Mouse (Mus musculus): ENCODE measurements around the gene Apoc1.
A peak's percentile ranks its signal among the peaks of the same experiment; 100 is the strongest.
"Not testable (repeated sequence)": the region's sequence is repeated elsewhere in the genome, so short reads cannot be mapped to it uniquely, and the experiment has no call there.

Gene Apoc1

DNA sequence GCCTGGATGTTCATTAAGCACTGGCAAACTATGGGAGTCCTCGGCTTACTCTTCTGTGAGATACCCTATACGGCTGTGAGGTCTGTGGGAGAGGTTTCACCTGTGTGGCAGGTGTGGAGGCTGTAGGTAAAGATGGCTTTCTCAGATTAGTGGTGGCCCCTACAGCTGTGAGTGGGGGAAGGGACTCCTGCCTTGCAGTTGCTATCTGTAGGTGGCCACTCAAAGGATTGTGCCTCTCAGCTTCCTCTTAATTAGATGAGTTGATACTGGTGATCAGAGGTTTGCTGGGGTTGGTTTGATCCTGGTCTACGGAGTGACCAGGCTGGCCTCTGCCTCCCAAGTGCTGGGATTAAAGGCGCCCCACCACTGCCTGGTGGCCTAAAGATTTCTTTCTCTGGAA is 12.0 kb upstream of the Apoc1 start:
- no peak for DNase-seq

DNA sequence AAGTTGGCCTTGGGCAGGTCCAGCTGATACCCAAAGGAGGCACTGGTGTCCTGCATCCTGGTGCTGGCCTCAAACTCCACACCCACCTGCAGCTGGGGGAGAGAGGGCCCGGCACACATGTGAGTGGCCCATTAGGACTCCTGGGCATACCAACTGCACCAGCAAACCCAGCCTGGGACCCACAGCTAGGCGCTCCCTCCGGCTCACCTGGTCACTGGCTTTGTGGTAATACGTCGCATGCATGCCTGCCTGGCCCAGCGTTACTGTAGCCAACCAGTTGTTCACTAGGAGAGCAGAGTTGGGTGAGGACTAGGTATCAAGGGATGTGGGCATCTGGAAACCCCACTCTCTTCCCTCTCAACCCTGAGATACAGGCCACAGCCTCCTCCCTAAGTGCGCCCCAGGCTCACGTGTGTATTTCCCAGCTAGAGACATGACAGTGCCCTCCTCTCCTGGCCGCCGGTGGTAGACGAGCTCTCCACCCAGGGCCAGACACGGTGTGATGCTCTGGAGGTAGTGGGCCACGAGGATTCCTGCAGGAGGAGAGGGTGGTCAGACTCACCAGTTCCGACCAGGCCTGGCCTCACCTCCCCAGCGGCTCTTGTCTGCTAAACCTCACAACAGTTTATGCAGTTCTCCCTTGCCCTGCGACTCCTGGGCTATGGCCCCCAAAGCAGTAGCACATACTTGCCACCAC is 10.5 kb upstream of the Apoc1 start:
- peak; percentile 93 for DNase-seq

DNA sequence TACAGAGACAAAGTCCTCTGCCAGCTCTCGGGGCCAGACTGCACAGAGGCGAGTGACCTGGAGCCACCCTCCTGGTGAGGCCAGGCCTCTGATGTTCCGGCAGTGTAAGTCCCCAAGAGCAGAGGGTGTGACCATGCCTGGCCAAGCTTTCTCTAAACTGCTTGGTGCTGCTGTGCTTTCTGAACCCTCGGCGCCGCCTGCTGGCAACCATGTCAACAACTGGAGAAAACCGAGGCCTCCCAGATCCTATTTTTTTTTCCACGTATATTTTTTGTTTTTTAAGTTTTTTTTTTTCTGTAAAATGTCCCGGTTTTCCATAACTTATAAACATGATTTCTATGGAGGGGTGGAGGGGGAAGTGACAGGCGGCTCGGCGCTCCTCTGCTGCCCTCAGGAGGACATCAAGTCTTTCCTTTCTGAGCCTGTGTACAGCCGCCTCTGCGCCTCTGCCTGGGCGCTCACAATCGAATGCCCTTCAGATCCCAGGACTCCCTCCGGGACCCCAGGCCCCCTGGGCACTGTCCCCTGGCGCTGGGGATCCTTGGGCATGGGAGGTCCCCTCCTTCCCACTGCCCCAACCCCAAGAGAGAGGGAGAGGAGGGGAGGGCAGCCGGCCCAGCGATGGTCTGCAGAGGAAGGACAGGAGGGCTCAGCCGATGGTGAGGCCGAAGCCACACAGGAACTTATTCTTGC is 8.8 kb upstream of the Apoc1 start:
- peak; percentile 98 for DNase-seq

DNA sequence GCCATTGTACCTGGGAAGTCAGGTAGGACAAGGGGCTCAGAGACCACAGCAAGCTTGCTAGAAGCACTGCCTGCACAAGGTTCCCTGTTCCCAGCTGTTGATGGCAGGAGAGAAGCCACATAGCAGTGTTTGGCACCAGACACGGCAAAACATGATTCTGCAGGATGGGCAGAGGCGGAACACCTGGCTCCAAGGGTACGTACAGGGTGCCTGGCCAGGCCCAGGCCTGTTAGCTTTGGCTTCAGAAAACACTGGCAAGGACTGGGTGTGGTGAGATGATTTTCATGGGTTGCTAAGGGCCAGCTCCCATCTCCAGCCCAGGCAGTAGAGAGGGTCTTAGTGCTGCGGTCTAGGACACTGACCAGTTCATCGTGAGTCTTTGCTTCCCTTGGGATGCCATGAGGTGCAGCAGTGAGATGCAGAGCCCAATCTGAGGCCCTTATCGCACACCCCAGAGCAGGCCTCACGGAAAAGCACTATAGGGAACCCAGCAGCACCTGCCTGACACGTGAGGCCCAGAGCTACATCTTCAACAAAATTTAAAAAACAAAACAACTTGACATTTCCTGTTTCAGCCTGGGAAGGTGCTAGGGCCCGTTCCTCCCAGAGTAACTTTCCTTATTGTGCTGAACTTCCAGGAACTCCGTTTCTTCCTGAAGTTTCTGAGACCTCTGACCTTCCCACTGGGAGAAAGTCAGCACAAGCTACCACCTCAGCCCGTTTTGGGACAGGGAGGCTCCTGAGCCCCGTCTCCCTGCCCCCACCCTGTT is 8.0 kb upstream of the Apoc1 start:
- peak; percentile 94 for DNase-seq

DNA sequence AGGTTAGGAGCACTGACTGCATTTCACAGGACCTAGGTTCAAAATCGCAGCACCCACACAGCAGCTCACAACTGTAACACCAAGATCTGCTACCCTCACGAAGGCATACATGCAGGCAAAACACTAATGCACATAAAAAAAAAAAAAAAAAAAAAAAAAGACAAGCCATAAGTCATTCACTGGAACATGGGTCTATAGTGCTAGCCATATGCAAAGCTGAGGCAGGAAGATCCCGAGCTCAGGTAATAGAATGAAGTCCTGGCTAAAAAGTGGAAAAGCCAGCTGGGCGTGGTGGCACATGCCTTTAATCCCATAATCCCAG is 7.3 kb upstream of the Apoc1 start:
- DNase-seq, result no peak

DNA sequence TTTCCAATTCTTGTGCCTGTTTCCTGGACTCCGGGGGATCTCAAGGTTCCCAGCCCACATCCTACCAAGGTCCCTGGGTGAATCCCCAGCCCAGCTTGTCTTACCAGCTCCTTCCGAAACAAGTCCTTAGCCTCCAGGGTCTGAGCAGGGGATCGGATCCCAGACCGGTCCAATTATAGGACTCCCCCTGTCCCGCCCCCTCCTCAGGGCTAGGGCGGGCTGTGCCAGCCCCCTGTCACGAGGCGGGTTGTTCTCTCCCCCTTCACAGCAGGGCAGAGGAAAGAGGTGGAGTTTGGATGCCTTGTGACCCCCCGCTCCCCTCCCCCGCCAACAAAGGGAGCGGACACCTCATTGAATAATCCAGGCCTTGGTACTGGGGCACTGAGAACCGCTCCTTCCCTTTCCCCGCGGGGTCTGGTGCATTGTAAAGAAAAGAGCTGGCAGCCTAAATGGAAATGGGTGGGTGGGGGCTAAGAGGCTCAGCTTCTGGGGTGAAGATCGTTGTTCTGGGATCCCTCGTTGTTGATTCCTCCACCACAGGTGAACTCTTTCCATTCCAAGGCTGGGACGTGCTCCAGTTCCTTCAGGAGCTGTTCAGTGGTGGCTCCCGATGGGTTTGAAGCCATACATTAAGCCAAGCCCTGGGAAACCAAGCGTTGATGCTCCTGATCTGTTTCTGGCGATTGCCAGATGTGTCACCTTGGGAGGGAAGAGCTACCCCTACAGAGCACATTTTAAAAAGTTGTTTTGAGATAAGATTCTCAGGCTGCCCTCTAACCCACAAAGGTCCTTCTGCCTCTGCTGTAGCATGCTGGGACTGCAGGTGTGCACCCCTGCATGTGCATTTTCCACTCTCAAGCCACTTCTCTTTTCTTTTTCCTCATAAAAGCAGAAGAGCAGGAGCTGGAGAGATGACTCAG is 6.7 kb upstream of the Apoc1 start, which contains the start of gene Apoe:
Apoe (minus strand) TSS at position 282 of the 920 bp plus-strand sequence.
- peak; percentile 99 for DNase-seq

DNA sequence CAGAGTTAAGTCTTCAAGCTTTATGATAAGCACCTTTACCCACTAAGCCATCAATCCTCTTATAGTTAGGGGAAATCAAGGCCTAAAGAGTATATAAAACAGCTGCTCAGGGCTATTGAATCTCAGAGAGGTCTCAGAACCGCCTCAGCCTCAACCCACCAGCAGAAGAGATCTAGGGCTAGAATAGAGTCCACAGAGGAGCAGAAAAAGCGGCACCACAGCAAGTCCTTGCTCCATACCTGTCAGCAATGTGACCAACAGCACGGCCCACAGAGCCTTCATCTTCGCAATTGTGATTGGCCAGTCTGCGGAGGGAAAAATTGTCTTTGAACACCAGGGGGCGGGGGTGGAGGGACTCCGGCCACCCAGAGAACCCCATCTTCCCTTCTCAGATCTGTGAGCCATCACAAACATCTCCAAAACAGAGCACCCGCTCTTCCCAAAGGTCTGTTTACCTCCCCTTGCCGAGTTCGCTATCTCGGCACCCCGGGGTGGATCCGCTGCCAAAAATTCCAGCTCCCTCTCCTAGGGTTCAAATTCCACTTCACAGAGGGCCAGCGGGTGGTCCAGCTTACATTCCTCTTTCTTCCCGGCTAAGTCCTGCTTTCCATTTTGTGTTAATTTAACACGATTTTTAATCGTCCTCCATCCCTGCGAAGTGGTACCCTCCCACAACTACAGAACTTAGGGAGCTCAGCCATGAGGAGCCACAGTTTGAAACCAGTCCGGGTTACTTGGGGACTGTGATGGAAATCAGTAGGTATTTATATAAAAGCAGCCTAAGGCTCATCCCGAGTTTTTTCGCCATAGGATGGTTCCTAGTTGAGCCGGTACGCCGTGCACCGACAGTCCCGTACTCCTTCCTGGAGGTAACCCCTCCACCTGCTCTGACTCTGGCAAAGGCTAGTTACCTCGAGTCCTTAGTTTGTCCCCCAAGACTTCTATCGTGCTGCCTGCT is 5.8 kb upstream of the Apoc1 start:
- peak; percentile 94 for DNase-seq

DNA sequence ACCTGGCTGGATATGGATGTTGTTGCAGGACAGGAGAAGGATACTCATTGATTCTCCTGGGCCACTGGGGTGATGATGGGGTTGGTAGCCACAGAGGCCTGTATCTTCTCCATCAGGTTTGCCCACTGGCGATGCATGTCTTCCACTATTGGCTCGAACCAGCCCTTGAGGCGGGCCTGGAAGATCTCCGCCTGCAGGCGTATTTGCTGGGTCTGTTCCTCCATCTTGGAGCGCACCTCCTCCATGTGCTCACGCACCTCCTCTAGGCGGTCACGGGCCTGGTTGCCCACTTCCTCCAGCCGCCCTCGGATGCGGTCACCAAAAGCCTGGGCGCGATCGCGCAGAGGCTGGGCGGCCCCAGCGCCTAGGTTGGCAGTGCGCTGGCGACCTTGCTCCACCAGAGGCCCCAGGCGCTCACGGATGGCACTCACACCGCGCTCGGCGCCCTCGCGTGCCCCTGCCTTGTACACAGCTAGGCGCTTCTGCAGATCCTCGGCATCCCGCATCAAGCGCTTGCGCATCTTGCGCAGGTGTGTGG is 3.9 kb upstream of the Apoc1 start:
- peak; percentile 91 for DNase-seq

DNA sequence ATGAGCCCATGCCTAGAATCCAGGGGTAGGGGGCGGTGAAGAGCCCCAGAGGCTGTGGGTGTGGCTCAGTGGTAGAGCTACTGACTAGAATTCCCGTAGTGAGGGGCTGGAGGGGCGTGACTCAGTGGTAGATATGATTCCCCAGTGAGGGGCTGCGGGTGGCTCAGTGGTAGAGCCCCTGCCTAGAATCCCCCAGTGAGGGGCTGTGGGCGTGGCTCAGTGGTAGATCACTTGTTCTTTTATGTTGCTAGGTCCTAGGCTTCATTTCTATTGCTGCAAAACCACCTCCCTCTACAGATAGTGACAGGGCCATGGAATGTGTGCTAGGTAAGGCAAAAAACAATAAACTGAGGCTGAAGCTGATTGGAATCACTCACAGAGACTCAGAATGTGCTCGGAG is 3.4 kb upstream of the Apoc1 start:
- no peak for DNase-seq

DNA sequence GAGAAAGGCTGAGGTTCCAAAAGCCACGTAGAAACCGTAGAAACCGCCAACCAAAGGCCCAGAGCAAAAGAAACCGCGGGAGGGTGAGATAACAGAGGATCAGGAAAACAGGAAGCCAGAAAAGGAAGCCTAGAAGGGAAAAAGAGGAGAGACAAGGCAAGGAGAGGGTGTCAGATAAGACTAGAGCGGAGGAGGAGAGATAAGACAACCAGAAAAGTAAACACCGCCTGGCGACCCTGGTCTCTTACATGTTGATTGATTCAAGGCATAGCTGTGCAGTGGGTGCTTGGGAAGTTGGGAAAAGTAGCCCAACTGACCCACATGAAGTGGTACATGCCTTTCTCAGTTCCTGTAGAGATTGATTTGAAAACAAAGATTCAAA is 2.7 kb upstream of the Apoc1 start:
- no peak for DNase-seq

DNA sequence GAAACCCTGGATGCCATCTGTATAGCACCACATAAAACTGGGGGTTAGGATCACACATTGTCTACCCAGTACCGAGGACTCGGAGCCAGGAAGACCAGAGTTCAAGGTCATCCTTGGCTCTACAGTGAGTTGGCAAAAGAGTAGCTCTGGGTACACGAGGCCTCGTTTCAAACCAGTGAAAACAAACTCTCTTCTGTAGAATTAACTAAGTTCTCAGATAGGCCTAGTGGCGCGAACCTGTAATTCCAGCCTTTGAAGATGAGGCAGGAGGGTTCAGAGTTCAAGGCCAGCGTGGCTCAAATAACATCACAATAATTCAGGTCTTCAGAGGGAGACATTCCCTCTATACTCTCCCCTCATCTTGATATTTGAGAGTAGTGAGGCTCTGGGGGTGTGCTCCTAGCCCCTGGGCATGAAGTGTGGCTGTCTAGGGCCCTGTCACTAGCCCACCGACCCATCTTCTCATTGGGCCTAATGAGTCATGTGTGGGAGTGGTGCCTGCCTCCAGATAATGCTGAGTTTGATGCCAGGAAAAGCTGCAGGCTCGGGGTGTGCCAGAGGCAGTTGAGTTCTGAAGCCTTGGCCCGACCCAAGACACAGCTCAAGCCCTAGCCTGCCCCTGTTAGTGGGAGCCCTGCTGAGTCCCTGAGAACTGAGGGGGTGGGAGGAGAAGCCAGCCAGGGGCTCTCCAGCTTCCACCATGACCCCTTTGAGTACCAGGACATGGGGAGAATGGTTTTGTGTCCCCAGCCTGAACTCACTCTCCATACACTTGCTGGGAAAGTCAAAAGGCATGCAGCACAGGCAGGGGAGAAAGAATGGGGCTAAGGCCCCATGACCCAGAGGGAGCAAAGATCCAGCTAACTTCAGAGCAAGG is 2.1 kb upstream of the Apoc1 start:
- peak; percentile 95 for DNase-seq

DNA sequence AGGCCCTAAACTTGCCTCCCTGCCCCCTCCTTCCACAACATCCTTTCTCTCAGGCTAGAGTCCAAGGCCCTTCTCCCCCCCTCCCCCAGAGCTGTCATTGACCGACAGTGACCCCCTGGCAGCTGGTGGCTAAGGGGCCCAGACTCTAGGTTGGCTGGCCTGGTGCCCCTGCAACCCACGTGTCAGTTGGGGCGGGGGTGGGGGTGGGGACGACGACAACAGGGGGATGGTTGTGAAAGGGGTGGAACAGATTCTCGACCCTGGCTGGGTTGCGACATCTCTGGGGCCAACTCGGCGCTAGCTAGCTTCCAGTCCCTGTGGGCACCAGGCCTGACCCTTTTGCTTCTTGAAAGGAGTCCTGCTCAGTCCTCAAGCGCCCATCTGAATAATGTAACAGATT is 961 bp upstream of the Apoc1 start:
- peak; percentile 98 for DNase-seq

DNA sequence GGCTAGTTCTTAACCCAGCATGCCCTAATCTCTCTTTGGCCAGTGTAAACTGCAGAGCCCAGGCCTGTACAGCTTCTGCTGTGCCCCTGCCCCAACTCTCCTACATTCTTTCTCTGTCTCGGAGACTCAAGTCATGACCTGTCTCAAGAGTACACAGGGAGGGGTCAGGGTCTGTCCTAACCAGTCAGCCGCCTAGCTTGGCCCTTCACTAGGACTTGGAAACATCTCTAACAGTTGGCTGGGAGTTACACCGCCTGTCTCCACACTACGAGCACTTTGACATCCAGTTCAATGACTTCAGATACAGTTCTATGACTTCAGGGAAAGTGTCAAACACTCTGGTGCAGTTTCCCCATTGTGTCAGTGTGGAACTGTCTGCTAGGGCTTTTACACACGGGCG is 1.0 kb downstream of the Apoc1 start:
- DNase-seq, result no peak

DNA sequence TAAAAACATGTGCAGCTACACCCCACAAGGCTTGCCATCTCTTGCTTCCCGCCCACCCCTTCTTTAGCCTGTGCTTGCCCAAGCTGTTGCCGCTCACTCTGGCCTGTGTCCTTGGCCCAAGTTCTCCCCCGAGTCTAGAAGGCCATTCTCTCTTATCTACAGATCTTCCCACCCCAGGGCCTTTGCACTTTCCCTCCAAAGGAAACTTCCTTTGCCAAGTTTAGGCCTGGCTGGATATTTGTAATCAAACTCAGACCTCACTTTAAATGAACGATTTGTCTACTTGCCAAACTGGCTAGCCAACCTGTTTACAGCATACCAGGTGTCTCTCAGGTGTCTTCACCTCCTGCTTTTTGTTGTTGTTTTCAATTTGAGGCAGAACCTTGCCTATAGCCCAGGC is 1.6 kb downstream of the Apoc1 start:
- DNase-seq, result no peak

DNA sequence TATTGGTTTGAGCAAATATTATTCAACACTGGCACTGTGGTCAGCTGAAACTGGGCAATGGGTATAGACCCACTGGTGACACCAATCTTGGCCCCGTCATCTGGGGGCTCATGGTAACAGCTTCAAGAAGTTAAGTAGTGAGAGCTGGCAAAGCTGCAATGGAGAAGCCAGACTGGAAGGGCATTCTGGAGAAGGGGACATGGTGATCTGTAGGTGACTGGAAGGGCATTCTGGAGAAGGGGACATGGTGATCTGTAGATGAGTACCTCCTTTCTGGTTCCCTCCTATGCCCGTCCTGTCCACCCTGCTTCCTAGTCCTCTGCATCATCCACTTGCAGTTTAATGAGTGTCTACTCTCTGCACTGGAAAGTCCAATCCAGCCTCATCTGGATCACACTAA is 3.8 kb downstream of the Apoc1 start:
- DNase-seq, result no peak

DNA sequence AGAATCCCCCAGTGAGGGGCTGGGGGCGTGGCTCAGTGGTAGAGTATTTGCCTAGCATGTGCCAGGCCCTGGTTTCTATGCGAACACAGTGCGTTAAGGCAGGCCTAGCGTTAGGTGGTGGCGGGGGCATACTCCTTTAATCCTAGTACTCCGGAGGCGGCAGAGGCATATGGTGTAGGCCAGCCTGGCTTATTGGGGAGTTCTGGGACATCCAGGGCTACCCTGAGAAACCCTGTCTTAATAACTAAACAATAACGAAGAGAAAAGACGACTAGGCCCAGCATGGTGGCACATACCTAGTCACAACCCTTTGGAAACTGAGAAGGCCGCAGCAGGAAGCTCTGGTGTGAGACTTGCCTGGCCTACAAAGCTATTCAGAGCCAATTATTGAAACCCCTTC is 4.4 kb downstream of the Apoc1 start:
- no peak for DNase-seq

DNA sequence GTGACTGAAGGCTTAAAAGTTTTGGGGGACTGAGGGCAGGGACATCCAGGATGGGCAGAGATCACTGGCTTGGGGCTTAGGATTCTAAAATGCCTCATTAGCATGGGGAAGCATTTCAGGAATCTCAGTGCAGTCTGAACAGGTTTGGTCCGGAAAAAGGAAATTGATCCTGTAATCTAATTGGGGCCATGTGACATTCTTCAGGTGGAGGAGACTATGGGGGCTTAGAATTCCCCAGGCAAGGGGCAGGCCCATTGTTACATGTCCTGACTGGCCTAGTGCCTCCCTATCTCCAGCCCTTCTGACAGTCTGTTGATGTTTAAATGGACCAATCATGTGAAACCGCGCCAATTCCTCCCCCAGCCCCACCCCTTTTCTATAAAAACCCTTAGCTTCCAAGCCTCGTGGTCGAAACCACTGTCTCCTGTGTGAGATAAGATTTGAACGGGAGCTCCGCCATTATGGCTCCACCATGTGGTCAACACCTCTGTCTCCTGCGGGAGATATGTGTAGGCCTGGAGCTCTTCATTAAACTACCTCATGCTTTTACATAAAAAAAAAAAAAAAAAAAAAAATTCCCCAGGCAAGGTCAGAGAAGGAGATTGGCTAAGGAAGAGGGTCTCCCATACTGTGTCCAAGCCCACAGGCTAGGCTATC is 5.4 kb downstream of the Apoc1 start:
- not testable (repeated sequence) for DNase-seq

DNA sequence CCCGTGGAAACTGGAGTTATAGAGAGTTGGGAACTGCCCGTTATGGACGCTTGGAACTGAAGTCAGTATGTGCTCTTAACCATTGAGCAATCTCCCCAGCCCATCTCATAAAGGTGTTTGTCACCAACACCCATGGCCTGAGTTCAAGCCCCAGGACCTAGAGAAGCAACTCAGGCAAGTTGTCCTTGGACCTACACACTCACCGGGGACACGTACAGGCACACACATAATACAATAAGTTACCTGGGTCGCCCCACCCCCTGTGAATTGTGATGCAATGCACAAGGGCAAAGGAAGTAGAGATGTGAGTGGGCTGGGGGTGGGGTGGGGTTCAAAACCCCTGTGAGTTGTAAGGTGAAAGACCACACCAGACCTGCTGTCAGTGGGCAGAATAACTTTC is 5.9 kb downstream of the Apoc1 start:
- no peak for DNase-seq

DNA sequence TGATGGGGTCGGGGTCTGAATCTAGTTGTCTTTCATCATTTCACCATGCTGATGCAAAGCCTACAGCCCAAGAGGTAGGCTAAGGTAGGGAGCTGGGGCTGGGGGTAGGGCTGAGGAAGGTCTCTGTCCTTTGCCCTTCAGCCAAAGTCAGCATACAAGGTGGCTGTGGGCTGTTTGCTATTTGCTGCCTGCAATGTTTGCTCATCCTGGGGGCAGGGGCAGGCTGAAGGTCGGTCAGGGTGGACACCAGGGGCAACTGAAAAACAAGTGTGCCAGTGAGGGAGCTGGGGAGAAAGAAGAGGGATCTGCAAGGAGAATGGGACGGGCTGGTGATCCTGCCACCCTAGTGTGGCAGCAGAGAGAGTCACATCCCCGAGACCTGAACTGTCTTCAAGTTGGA is 7.1 kb downstream of the Apoc1 start:
- no peak for DNase-seq

DNA sequence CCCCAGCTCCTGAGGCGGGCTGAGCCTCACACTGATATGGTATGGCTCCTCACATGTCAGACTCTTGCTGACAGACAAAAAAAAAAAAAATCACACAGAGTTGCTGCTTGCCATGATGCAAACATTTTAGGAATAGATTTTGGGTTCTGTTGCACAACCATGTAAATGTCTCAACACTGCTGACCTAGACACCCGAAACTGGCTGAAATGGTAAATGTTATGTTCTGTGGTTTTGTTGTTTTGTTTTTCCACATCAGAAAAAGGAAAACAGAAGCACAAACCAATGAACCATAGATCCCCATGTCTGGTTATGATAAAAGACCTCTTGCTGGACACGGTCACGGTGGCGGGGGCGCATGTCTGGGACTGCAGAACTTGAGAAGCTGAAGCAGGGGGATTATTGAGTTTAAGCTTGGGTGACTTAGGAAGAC is 8.7 kb downstream of the Apoc1 start:
- no peak for DNase-seq
